Comparison of ENCODE assay signal across 8 mouse cellular contexts in genomic region chr2:92392318-92393264, GRCm38 (mm10). TPM values are rescaled to one million over a fixed set of nuclear protein-coding genes. Genes with fewer than 3 reads are reported as not detected.
DNase-seq lines count a peak whose midpoint lies in the region; ATAC-seq and TF ChIP-seq lines count a peak whose summit lies in the region.

No protein-coding gene starts in this region.

- peaks cover 23% of the 10 kb centered on the region for H3K4me1 ChIP-seq in testis, adult 2 months (ENCODE audit: control insufficient read depth, insufficient read depth, low read length)
- peaks cover 38% of the 10 kb centered on the region for H3K4me1 ChIP-seq in intestine, embryonic 14.5 days (replicated peaks; ENCODE audit: control insufficient read depth, insufficient read depth, low read length)
- H3K4me1 ChIP-seq in midbrain, postnatal 0 days (ENCODE audit: insufficient read depth, low read length), result peaks cover 16% of the 10 kb centered on the region

- no peak for ATAC-seq in intestine, embryonic 14.5 days (replicated peaks; ENCODE audit: low FRiP score, low TSS enrichment, low read depth)
- no peak for ATAC-seq in midbrain, postnatal 0 days (ENCODE audit: low FRiP score)

- H3K4me2 ChIP-seq in intestine, embryonic 14.5 days (ENCODE audit: low read length), result peak overlapping the region; percentile 63
- H3K4me2 ChIP-seq in midbrain, postnatal 0 days (ENCODE audit: low read depth, low read length, poor library complexity, severe bottlenecking), result peak overlapping the region; percentile 51

- no peaks in the 10 kb centered on the region for H3K36me3 ChIP-seq in testis, adult 2 months (ENCODE audit: control insufficient read depth, insufficient read depth, low read length)
- no peaks in the 10 kb centered on the region for H3K36me3 ChIP-seq in intestine, embryonic 14.5 days (ENCODE audit: control insufficient read depth, insufficient read depth, low read length)
- H3K36me3 ChIP-seq in midbrain, postnatal 0 days (ENCODE audit: insufficient read depth, low read length), result peaks cover 1% of the 10 kb centered on the region; the same call in 1 of the 2 replicates

- H3K9ac ChIP-seq in intestine, embryonic 14.5 days (ENCODE audit: low read length), result peak overlapping the region; percentile 46
- H3K9ac ChIP-seq in midbrain, postnatal 0 days (replicated peaks; ENCODE audit: low read length, poor library complexity, severe bottlenecking), result peak overlapping the region; percentile 59

- no peaks in the 10 kb centered on the region for H3K9me3 ChIP-seq in intestine, embryonic 14.5 days (ENCODE audit: control insufficient read depth, low read length)
- H3K9me3 ChIP-seq in midbrain, postnatal 0 days (ENCODE audit: low read length), result no peaks in the 10 kb centered on the region

- TF ChIP-seq CTCF in testis, adult 2 months (IDR thresholded peaks at IDR 0.05; ENCODE audit: control insufficient read depth, insufficient read depth, insufficient replicate concordance, low read depth, low read length), result no peak
- no peak for TF ChIP-seq CTCF in midbrain, postnatal 0 days (IDR thresholded peaks at IDR 0.05)

- TF ChIP-seq POLR2A in testis, adult 2 months (IDR thresholded peaks at IDR 0.05; ENCODE audit: control insufficient read depth, low read depth, low read length), result no peak

- H3K27me3 ChIP-seq in testis, adult 2 months (ENCODE audit: control insufficient read depth, insufficient read depth, low read length), result no peaks in the 10 kb centered on the region
- no peaks in the 10 kb centered on the region for H3K27me3 ChIP-seq in intestine, embryonic 14.5 days (replicated peaks; ENCODE audit: control insufficient read depth, insufficient read depth, low read length)
- no peaks in the 10 kb centered on the region for H3K27me3 ChIP-seq in midbrain, postnatal 0 days (ENCODE audit: insufficient read depth, low read length)

- H3K4me3 ChIP-seq in testis, adult 2 months (ENCODE audit: control insufficient read depth, low read depth, low read length), result peak overlapping the region; percentile 28
- H3K4me3 ChIP-seq in intestine, embryonic 14.5 days (ENCODE audit: low read depth, low read length), result peak overlapping the region; percentile 34
- H3K4me3 ChIP-seq in midbrain, postnatal 0 days (ENCODE audit: low read depth, low read length), result peak overlapping the region; percentile 23

- peak; percentile 69 for DNase-seq in cerebellum, adult 11-12 months
- DNase-seq in cerebellum, adult 11 months, result no peak
- DNase-seq in testis, postnatal 10 days (ENCODE audit: low spot score), result no peak
- peak; percentile 68 for DNase-seq in intestine, embryonic 14.5 days (ENCODE audit: low spot score)
- DNase-seq in midbrain, postnatal 0 days (ENCODE audit: low spot score), result peak; percentile 72
- DNase-seq in urinary bladder, postnatal 25 days (ENCODE audit: low spot score), result no peak
- DNase-seq in right cerebral cortex, postnatal 25 days, result no peak

- H3K27ac ChIP-seq in testis, adult 2 months (ENCODE audit: control insufficient read depth, insufficient read depth, low read depth, low read length), result no peak overlapping the region
- H3K27ac ChIP-seq in intestine, embryonic 14.5 days (ENCODE audit: low read depth), result peak overlapping the region; percentile 71
- H3K27ac ChIP-seq in midbrain, postnatal 0 days (ENCODE audit: low read depth, low read length), result peak overlapping the region; percentile 73

- 2% methylated on average over 26 of the region's 26 CpGs for WGBS in intestine, embryonic 14.5 days
- WGBS in midbrain, postnatal 0 days, result 7% methylated on average over 23 of the region's 26 CpGs

RNA-seq across cellular contexts. Expression of gene Mapk8ip1, which starts 8.5 kb away (rescaled TPM):
- 23.2 and 28.4 TPM in 2 replicates for polyA plus RNA-seq in testis, adult 2 months (2012; rRNA removed)
- 11.8 and 13.2 TPM in 2 replicates for polyA plus RNA-seq in intestine, embryonic 14.5 days (2014; fragmentation: Nextera tagmentation; extraction: Ambion mirVana)
- total RNA-seq in midbrain, postnatal 0 days (2014; rRNA removed), result 286 and 357 TPM in 2 replicates
- polyA plus RNA-seq in midbrain, postnatal 0 days (2015; fragmentation: Nextera tagmentation; extraction: Ambion mirVana), result 176 and 178 TPM in 2 replicates

RNA-seq across cellular contexts. Expression of gene 1700029I15Rik, which starts 10.3 kb away (rescaled TPM):
- polyA plus RNA-seq in testis, adult 2 months (2012; rRNA removed), result 565 and 772 TPM in 2 replicates
- polyA plus RNA-seq in intestine, embryonic 14.5 days (2014; fragmentation: Nextera tagmentation; extraction: Ambion mirVana), result 1.7 TPM in 2 replicates
- total RNA-seq in midbrain, postnatal 0 days (2014; rRNA removed), result 0.76 and 8.6 TPM in 2 replicates
- 3.1 and 4.7 TPM in 2 replicates for polyA plus RNA-seq in midbrain, postnatal 0 days (2015; fragmentation: Nextera tagmentation; extraction: Ambion mirVana)

RNA-seq across cellular contexts. Expression of gene Large2, which starts 17.9 kb away (rescaled TPM):
- 11.2 and 11.8 TPM in 2 replicates for polyA plus RNA-seq in testis, adult 2 months (2012; rRNA removed)
- 11.6 and 12.6 TPM in 2 replicates for polyA plus RNA-seq in intestine, embryonic 14.5 days (2014; fragmentation: Nextera tagmentation; extraction: Ambion mirVana)
- 1.4 TPM in 2 replicates for total RNA-seq in midbrain, postnatal 0 days (2014; rRNA removed)
- 1.5 and 1.6 TPM in 2 replicates for polyA plus RNA-seq in midbrain, postnatal 0 days (2015; fragmentation: Nextera tagmentation; extraction: Ambion mirVana)

RNA-seq across cellular contexts. Expression of gene Pex16, which starts 18.1 kb away (rescaled TPM):
- 89.9 and 91.5 TPM in 2 replicates for polyA plus RNA-seq in testis, adult 2 months (2012; rRNA removed)
- 25.2 and 27.9 TPM in 2 replicates for polyA plus RNA-seq in intestine, embryonic 14.5 days (2014; fragmentation: Nextera tagmentation; extraction: Ambion mirVana)
- total RNA-seq in midbrain, postnatal 0 days (2014; rRNA removed), result 23.6 and 31.8 TPM in 2 replicates
- polyA plus RNA-seq in midbrain, postnatal 0 days (2015; fragmentation: Nextera tagmentation; extraction: Ambion mirVana), result 43.4 and 51.5 TPM in 2 replicates

RNA-seq across cellular contexts. Expression of gene Cry2, which starts 41.3 kb away (rescaled TPM):
- 20.4 and 22.0 TPM in 2 replicates for polyA plus RNA-seq in testis, adult 2 months (2012; rRNA removed)
- 16.7 and 18.2 TPM in 2 replicates for polyA plus RNA-seq in intestine, embryonic 14.5 days (2014; fragmentation: Nextera tagmentation; extraction: Ambion mirVana)
- 41.9 and 48.4 TPM in 2 replicates for total RNA-seq in midbrain, postnatal 0 days (2014; rRNA removed)
- 50.6 and 55.2 TPM in 2 replicates for polyA plus RNA-seq in midbrain, postnatal 0 days (2015; fragmentation: Nextera tagmentation; extraction: Ambion mirVana)

Comparison
In these comparisons a context has a peak if more than half of its experiments do, and no peak if none do; other contexts are left out.
1. DNase-seq: peak in cerebellum, adult 11-12 months (single experiment), intestine, embryonic 14.5 days (single experiment) and midbrain, postnatal 0 days (single experiment); none in cerebellum, adult 11 months (single experiment), testis, postnatal 10 days (single experiment), urinary bladder, postnatal 25 days (single experiment) and right cerebral cortex, postnatal 25 days (single experiment).
2. RNA of gene 1700029I15Rik, which starts 10.3 kb away (polyA plus RNA-seq): 565 to 772 TPM in testis, adult 2 months; 3.1 to 4.7 TPM in midbrain, postnatal 0 days and 1.7 TPM in intestine, embryonic 14.5 days; every median in the first group is over 100 times any median in the second.
3. Peak in every context shown above with its lines, with median percentiles within 50 percentile points of each other: H3K4me3 ChIP-seq.